Mouse (Mus musculus): ENCODE data around the gene Olfml3.

Olfml3 gene

DNA sequence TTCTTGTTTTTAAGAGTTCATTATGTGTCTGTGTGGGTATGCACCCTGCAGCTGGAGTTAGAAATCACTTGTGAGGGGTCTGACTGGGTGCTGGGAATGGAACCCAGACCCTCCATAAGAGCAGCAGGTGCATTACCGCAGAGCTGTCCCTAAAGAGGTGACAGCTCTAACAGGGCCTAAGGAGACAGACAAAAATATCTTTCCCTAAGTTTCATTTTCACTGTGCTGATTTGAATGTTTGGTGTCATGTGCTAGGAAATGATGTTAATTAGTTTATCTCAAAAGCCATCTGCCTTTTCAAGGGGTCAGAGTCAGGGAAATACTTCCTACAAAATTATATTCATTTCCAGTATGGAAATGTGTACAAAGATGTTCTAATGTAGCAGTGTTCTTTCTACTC is 1.5 kb upstream of the Olfml3 start, which contains the start of gene Gm10964:
Gene Gm10964, plus strand, starts transcription at position 38 of the 400 bp plus-strand sequence.
- no peak for DNase-seq

DNA sequence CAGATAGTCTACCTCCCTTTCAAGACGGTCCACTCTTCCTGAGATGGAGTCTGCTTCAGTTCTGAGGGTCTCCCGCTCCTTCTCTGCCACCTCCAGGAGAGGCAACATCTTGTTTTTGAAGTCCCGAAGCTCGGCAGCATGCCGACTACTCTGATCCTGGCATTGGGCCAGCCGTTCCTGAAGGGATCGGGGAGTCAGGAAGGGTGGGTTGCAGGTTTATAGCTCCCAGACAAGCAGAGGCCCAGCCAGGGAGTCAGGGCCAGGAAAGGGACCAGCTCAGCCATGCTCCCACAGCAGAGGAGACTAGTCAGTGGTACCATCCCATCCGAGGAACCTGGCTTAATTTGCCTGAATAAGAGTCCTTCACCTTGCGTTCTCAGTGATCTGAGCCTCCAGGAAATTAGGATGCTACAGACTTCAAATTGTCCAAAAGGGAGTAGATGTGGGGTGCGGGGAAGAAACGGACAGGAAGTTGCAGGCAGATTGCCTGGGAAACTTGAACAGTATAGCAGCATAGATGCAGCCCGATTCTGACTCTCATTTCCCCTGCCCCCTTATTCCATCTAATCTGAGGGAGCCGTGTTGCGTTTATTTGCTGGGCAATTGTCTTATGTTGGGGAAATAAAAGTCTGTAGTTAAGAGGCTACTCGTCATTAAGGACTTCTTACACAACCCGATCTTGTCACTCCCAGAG is 593 bp downstream of the Olfml3 start:
- DNase-seq = peak; percentile 76 to 79

DNA sequence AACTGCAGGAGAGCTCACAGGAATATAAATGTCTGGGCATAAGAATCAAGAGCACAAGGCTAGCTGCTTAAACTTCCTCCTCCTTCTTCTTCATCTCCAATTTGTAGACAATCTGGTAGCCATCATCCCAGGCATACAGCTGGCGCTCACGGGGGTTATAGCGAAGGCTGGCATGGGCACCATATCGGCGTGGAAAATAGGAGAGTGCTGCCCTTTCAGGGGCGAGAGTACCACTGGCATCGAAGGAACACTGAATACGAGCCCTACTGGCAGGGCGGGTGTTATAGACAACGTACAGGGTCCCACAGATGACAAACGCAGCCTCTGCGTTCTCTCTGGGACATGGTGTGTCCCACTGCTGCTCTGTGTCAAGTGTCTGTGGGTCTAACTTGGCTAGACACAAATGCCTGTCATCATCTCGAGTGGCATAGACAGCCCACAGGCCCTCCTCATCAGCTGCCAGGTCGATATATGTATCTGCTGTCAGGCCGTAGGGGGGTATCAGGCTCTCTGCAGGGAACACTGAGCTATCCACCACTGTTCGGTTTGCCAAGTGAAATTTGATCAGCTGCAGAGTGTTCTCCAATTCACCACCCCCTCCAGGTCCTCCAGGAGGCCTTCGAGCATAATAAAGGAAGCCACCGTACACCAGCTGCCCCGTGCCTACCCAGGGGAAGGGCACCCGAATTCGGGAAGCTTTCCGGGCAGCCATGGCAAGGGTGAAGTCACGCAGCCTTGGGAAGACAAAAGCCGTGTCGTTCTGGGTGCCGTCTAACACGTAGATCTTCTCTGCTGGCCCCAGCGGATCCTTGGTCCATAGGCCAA is 1.8 kb downstream of the Olfml3 start:
- DNase-seq = peak in 1 of 2 experiments; percentile 30

DNA sequence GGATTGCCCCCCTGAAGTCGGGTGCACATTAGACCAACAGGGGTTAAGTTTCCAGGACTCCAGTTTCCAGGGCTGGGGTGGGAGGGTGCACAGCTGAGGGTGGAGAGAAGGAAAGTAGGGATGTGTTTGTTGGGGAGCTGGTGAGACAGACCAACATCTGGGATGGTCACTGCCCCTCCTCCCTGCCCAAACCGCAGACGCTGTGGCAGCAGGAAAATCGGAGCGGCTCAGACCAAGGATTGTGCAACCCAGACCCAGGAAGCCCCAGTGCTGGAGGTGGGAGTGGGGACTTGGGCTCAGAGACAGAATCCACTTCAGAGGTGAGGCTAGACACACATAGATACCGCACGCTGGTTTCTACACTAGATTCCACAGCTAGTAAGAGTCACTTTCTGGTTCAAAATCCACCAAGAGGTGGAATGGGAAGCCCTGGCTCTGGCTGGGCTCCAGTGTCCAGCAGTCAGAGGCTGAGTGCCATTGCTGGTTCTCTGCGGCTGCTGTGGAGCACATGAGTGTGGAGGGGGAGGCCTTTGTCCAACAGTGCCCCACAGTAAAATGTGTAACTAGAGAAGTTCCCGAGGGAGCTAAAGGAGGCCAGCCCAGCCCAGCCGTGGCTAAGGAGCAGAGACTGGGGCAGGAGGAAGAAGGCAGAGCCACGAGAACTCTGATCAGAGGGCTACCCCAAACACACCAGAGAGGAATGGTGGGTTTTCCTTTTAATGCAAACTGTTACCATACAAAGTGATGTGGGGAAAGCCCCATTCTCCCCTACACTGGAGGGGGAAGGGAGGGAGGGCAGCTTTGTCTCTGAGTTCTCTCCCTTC is 2.9 kb downstream of the Olfml3 start:
- peak in 1 of 2 experiments; percentile 28 for DNase-seq

DNA sequence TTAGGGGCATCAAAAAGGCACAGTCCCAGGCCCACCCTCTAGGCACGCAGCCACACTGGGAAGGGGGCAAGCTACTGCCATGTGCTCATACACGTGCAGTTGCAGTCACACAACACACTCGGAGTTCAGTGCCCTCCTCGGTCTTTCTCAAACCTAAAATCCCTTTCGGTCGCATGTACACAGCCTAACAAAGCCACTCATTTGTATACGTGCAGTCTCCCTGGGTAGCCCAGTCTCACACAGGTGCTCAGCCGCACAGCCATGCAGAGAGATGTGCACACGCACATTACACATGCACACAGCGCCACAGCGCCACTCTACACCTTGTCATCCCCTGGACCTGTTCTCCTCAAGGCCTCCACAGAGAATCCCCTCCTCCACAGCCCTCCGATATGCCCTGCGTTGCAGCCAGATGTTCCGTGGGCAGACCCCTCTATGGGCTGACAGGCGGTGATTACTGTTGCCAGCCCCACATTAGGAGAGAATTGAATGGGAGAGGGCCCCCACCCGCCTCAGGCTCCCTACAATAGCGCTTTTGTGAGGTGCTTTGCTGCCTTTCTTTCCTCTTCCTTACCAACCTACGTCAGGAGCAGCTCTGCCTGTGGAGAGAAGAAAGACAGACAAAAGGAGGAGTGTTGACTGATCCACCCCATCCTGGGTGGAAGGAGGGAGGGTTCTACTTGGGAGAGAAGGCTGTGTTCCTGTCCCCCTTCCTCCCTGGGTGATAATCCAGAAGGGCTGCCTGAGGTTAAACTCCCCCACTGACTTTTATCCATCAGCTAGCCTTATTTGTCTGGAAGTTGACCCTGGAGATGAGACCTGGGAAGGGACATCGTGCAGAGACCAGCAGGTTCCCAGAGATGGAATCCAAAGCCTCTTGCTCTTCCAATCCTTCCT is 3.8 kb downstream of the Olfml3 start:
- peak; percentile 40 to 46 for DNase-seq

DNA sequence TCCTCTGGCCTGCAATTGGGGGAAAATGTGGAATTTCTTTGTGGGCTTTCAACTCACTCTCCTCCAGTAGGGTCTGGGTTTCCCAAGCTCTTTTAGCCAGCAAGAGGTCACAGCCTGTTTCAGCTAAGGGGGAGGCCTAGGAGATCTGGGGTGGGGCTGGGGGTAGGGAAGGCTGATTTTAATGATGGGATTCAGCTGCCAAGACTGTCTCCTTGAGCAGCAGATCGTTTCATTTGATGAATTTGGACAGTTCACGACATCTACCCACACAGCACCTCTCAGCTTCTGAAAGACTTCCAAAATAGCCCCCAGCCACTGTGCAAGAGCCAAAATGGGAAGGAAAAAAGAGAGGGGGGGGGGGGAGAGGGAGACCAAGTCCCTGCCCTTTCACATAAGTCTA is 4.6 kb downstream of the Olfml3 start:
- DNase-seq = no peak

DNA sequence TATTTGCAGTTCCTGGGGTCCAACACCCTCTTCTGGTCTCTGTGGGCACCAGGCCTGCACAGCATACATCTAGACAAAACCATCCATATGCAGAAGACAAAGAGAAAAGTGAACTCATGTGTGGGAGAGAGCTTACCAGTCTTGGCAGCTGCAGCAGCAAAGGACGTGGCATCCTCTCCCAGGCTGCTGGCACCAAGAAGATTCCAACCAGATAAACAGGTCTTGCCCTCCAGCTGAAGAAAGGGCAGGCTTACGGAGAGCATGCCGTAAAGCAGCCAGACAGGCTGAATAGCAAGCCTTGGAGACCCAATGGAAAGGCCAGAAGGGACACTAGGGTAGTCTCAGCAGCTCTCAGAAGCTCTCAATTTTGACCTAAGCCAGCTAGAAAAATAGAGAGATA is 5.7 kb downstream of the Olfml3 start:
- no peak for DNase-seq

DNA sequence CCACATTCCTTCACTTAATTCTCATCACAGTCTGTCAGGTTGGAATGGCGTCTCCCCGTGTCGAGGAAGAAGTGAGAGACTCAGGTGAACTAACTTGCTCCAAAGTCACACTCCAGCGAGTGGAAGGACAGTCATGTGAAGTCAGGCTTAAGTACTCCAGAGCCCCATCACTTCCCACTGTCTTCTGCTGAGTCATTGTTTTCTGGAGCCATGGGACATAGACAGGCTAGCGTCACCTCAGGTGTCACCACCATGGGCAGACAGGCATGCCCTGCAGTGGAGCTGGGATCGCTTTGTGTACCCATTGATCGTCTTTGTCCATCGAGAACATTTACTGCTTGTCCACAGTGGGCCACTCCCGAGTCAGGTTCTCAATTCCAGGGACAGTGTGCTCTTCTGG is 8.0 kb downstream of the Olfml3 start:
- DNase-seq = no peak

DNA sequence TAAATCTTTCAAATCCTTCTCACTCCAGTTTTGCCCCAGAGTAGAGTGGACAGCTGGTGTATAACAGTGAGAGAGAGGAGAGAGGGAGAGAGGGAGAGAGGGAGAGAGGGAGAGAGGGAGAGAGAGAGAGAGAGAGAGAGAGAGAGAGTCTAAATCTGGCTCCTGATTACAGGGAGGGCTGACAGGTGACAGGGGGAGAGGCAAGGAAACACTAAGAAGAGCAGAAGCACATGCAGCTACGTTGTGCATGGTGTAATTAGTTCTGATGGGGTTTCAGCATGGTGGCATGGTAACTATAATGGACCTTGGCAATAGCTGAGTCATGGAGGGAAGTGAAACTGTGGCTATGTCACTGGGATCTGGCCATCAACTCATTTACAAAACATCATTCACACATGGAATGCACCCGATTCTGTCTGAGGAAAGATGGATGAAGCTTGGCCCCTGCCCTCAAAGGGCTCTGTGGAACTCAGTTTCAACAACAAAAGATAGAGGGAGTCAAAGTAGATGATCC is 9.9 kb downstream of the Olfml3 start:
- DNase-seq = no peak

DNA sequence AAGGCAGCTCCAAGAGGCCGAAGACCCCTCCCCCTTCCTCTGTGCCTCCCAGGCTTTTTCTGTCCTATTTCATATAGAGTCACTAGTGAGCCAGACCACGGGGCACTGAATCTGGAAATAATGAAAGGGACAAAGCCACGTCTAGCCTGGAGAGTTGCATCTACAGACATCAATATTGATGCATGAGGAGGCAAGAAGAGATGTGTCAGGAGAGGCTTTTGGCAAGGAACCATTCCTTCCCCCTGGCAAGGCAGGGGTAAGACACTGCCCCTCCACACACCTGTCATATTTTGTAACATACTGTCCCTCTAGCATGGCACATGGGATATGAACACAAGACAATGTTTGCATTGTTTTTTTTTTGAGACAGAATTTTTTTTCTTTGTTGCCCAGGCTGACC is 11.2 kb downstream of the Olfml3 start:
- no peak for DNase-seq

DNA sequence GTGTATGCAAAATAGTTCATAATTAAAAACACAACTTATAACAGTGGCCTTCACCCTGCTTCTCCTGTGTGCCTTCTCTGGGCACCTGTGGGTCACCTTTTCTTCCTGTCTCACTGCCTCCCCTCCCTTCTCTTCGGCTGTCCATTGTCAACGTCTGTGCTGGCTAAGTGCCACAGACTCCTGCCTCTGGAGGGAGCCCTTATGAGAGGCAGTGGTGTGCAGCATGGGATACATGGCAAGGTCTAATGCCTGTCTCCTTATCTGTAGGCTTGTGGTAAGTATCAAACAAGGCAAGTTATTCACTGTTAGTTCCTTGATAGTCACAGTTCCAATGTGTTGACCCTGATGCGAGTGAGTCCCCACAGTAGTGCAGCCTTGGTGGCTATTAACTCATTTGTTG is 13.7 kb downstream of the Olfml3 start:
- DNase-seq = no peak

DNA sequence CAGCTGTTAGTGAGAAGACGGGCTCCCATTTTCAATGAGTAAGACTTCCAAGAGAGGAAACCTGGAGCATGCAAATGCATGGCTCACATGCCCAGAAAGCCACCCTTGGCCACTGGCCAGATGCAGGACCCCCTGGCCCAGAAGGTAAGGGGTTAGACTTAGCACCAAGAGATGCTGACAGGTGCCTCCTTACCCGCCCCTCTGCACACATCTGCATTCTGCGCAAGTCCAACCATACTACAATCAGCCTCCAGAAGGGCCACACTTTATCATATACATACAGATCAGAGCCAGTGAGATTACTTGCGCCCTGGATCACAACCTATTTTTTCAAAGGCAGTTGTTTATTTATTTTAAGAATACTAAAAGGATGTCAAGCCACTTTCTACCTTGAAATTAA is 19.1 kb downstream of the Olfml3 start:
- no peak for DNase-seq

DNA sequence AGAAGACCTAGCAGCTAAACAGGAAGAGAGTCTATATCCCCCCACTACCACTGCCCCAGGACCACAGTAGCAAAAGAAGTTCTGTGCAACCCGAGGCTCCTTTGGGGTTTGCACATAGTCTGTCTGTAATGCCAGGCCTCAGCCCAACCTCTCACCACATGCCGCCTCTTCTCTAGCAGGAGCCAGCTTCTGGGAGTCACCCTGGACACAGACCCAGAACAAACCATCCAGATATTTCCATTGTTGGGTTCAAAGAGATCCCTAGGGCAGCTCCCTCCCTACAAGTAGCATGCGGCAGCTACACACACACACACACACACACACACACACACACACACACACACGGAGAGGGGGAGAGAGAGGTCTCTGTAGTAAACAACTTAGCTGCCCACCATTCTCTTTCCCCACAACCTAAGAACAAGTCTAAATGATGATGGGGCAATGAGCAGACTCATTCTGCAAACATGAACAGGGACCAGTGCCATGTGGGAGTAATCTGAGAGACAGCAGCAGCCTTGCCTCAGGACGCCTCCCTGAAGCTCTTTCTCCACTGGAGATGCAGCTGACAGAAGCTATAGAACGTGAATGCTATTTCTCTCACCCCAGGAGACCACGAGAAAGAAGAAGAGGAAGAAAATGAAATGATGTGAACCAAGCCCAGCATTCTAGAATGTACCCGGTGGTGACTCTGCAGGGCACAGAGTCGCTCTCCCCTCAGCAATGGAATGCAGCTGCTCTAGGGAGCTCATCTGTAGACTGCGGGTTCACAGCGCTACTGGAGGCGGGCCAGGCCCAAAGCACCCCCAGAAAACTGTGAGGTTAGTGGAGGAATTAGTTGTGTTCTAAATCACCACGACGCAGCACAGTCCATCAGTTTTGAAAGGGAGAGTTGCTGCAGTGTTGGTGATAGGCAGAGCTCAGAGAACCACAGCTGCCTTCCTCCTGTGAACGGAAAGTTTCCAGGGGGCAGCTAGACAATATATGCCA is 20.7 kb downstream of the Olfml3 start:
- no peak for DNase-seq

DNA sequence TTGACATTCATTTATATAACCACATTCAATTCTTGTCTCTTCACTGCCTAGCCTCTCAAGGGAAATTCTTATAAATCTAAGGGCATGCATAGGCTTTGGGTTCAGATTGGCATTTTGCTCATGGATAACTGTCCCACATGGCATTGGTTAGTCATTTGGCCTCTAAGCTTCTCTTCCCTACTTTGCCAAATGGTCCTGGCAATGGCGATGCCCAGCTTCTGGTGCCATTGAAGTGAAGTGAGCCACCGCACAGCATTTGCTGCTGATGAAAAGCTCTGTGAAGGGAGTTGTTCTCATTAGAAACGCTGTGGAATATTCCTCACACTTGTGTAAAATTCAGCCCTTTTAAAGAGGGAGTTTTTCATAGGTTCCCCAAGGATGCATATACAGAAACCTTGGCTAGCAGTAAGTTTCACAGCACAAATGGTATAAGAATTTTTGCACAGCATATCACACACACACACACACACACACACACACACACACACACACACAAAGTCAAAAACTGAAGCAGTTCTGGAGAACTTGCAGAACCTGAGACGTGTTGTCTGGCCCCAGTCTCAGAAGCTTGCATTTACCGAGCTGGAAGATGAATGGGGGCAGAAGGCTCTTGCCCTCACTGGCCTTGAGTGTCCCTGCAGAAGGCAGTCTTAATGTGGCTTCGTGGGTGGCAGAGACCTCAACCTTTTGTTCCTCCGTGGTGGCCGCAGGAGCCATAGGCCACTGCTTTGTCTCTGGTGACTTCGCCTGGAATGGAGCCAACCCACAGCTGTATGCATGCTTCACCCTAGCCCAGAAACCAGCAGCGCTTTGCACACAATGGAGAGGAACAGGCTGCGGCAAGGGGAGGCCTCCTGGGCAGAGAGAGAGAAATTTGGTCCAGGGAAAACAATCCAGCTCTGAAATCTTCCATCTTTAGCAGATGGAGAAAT is 21.8 kb downstream of the Olfml3 start:
- DNase-seq = peak; percentile 68 to 74

DNA sequence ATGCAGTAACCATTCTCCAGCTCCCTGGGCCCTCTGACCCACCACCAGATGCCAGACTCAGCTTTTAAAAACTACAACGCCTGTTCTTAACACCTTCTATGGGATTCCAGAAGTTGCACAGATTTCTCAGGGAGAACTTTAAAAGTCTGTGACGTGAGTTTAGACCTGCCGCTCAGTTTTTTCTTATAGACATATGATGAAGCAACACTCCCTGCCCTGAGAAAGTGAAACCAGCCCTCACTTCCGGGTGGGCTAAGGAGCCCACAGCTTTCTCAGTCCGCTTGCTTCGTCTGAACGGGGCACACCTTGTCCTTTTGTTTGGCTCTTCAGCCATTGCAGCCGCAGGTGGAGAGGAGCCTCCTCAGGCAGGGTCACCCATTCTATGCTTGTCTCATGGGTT is 22.9 kb downstream of the Olfml3 start:
- DNase-seq = no peak

DNA sequence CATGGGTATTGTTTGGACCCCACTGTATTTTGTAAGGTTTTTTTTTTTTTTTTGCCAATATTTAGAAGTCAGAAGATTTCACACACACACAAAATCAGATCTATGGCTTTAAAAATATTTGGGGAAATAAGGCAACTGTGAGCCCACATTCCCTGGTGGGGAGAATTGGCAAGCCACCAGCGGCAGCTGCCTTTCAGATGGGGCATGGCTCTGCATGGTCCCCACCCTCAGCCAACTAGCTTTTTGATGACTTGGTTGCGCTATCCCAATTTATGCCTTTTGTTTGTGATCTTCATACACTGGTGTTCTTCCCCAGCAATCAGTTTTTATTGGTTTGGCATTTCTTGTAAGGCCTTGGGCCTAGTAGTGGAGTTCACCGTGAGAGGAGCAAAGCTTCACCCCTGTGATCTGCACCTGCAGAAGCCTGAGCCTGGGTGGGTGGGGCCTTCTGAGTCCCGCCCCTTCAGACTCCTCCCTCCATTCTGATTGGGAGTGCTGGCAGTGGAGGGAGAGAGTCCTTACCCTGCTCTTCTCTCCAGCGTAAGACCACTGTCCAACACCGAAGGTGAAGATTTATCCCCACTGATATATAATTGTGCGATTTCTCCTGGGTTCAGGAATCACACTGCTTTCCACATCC is 23.4 kb downstream of the Olfml3 start:
- peak; percentile 52 to 72 for DNase-seq

DNA sequence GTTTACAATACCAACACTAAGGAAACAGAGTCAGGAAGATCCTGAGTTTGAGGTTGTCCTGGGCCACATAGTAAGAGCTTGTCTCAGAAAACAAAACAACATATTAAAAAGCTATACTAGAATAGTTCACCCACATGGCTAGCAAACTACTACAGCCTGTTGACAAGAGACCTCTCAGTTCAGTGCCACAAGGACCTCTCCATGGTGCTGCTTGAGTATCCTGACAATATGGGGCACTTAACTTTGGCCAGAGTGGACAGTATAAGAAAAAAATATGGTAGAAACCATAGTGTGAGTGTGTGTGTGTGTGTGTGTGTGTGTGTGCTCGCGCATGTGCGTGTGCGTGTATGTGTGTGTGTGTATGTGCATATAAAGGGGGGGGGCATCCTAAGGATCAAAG is 25.6 kb downstream of the Olfml3 start:
- DNase-seq = no peak

DNA sequence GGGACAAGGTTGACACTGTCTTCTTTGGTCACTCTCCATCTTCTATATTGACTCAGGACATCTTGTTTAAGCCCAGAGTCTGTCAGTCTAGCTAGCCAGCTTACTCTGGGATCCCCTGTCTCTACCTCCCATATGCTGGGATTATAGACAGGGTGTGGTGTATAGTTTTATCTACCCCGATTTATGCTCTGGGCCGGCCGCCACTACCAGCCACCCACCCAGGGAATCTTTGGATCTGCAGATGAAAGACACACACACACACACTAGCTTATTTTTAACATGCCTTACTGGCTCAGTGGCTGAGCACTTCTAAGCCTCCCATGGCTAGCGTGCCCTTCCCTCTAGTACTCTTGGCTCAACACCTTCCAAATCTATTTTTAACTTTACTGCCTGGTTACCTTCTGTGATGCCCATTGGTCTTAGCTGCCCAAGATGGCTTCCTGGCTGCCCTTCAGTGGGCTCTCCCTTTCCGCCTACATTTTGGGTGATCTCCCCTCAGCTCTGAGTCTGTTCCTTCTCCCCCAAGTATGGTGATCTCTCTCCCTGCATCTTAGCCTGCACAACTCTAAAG is 28.2 kb downstream of the Olfml3 start:
- DNase-seq = peak in 1 of 2 experiments; percentile 30

DNA sequence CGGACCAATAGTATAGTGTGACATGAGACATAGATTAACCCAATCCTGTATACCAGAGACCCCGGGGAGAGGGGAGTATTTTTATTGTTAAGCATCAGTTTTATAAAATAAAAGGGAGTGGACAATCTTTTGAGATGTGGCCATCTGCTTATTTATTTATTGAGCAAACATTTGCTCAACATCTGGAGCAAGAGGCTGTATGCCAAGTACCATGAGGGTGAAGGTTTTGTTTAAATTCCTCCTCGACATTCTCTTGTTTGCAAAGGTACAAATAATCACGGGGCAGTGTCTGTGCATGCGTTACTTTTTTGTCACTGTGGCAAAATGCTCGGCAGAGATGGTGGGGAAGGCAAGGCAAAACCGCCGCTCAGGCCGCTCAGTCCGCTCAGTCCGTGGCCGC is 32.4 kb downstream of the Olfml3 start:
- DNase-seq = no peak

All from cerebellum, postnatal 10 days (tissue).